Mouse (Mus musculus): ENCODE data around the gene Fam102a. TPM values are rescaled to one million over a fixed set of nuclear protein-coding genes. Genes with fewer than 3 reads are reported as not detected.

The Fam102a gene
- total and polyA plus RNA-seq, 3 experiments: 7.0 to 9.2 (median 7.1) TPM

DNA sequence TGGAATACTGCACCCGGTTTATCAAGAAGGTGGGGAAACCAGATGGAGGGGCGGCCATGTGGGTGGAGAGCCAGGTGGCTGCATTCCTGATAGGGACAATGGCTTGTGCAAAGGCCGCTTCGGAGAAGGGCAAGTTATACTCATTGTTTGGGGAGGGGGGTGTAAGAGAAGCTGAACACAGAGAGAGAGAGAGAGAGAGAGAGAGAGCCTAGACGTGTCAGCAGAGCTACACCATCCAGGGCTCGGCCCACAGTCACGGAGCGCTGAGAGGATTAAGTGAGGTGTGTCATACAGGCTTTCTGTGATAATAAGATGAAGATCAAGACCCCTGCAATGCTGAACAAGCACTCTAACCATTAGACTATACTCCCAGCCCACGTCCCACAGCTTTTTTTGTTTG, 27.2 kb upstream of the Fam102a start:
- H3K9ac ChIP-seq (ENCODE audit: low read depth, low read length): no peak overlapping the region
- DNase-seq: no peak
- no peak overlapping the region for H3K4me3 ChIP-seq
- intact Hi-C loops (cut with DNase I): no loop called here
- no peaks in the 10 kb centered on the region for H3K27me3 ChIP-seq (ENCODE audit: control insufficient read depth, insufficient read depth, low read length)
- H3K4me1 ChIP-seq (ENCODE audit: control insufficient read depth, insufficient read depth, low read length): peaks cover 18% of the 10 kb centered on the region
- H3K27ac ChIP-seq: peak overlapping the region; percentile 70
- H3K36me3 ChIP-seq (ENCODE audit: control insufficient read depth, insufficient read depth, low read length): no peaks in the 10 kb centered on the region
- WGBS: 68% methylated on average over 9 of the region's 9 CpGs
- no peaks in the 10 kb centered on the region for H3K79me2 ChIP-seq (replicated peaks; ENCODE audit: control insufficient read depth, insufficient read depth, low read length)
- TF ChIP-seq POLR2A (IDR thresholded peaks at IDR 0.05; ENCODE audit: insufficient read depth, low read depth, low read length) (no peak), EP300 (IDR thresholded peaks at IDR 0.05; ENCODE audit: insufficient read depth, low read depth, low read length) (no peak), CTCF (IDR thresholded peaks at IDR 0.05) (no peak)

DNA sequence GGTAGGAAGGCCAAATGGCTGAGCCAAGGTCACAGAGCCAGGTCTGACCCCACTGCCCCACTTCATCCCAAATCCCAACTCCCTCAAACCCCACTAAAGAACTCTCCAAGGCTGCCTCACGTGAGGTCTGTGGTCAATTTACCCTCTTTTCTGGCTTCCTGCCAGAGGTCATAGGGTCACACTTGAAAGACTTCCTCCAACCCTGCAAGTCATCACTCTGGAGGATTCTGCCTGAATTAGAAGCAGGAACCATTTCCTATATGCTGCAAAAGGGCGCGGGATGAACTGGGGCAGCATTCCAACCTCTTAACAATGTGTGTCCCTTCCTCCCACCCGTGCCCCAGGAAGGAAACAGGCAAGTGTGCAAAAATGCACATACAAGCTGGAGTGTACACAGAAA, 25.8 kb upstream of the Fam102a start:
- Histone ChIP-seq H3K4me1 (ENCODE audit: control insufficient read depth, insufficient read depth, low read length) (peaks cover 18% of the 10 kb centered on the region), H3K4me3 (no peak overlapping the region), H3K27ac (peak overlapping the region; percentile 83), H3K36me3 (ENCODE audit: control insufficient read depth, insufficient read depth, low read length) (no peaks in the 10 kb centered on the region), H3K9ac (ENCODE audit: low read depth, low read length) (no peak overlapping the region), H3K27me3 (ENCODE audit: control insufficient read depth, insufficient read depth, low read length) (no peaks in the 10 kb centered on the region), H3K79me2 (replicated peaks; ENCODE audit: control insufficient read depth, insufficient read depth, low read length) (no peaks in the 10 kb centered on the region)
- intact Hi-C loops (cut with DNase I): no loop called here
- peak; percentile 60 to 77 for DNase-seq
- peak; percentile 23; the same call in 1 of the 2 replicates for TF ChIP-seq POLR2A (IDR thresholded peaks at IDR 0.05; ENCODE audit: insufficient read depth, low read depth, low read length)
- TF ChIP-seq CTCF (IDR thresholded peaks at IDR 0.05): no peak
- peak; percentile 94 for TF ChIP-seq EP300 (IDR thresholded peaks at IDR 0.05; ENCODE audit: insufficient read depth, low read depth, low read length)
- 14% methylated on average over 4 of the region's 4 CpGs for WGBS

DNA sequence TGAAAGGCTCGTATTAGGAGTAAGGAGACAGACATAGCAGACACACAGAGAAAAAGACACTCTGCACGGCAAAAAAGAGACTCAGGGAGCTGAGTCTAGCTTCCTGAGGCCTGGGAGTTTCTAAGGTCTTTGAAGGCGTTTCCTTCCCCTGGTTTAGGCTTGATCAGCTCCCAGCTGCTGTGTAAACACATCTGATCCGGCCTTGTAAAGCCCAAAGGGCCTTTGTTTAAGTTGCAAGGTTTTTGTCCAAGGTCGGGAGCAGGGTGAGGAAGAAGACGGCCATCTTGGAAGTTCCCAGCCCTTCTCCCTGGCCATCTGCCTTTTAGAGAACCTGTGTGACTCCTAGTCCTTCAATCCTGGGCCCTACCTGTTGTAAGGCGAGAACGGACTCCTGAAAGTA, 25.2 kb upstream of the Fam102a start:
- H3K27ac ChIP-seq: peak overlapping the region; percentile 83
- TF ChIP-seq POLR2A (IDR thresholded peaks at IDR 0.05; ENCODE audit: insufficient read depth, low read depth, low read length) (no peak), EP300 (IDR thresholded peaks at IDR 0.05; ENCODE audit: insufficient read depth, low read depth, low read length) (no peak), CTCF (IDR thresholded peaks at IDR 0.05) (no peak)
- H3K27me3 ChIP-seq (ENCODE audit: control insufficient read depth, insufficient read depth, low read length): no peaks in the 10 kb centered on the region
- H3K4me3 ChIP-seq: no peak overlapping the region
- intact Hi-C loops (cut with DNase I): no loop called here
- H3K79me2 ChIP-seq (replicated peaks; ENCODE audit: control insufficient read depth, insufficient read depth, low read length): no peaks in the 10 kb centered on the region
- H3K4me1 ChIP-seq (ENCODE audit: control insufficient read depth, insufficient read depth, low read length): peaks cover 18% of the 10 kb centered on the region
- DNase-seq: peak in 1 of 2 experiments; percentile 24
- H3K36me3 ChIP-seq (ENCODE audit: control insufficient read depth, insufficient read depth, low read length): no peaks in the 10 kb centered on the region
- 46% methylated on average over 8 of the region's 8 CpGs for WGBS
- no peak overlapping the region for H3K9ac ChIP-seq (ENCODE audit: low read depth, low read length)

DNA sequence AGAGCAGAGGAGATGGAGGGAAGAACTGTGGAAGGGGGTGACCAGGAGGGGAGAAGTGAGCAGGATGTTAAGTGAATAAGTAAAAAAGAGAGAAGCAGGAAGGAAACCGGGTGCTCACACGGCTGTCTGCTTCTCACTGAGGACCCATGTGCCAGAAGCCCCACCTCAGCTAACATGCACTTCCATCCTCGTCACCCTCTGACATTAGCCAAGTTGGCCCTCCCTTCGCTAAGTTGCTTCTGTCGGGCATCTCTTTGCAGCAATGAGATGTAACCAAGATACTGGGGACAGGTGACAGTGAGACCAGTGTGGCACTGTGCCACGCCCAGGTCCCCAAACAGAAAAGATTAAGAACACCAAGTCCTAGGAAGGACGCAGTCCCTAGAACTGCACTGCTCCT, 22.5 kb upstream of the Fam102a start:
- WGBS: 59% methylated on average over 7 of the region's 7 CpGs
- TF ChIP-seq EP300 (IDR thresholded peaks at IDR 0.05; ENCODE audit: insufficient read depth, low read depth, low read length) (no peak), CTCF (IDR thresholded peaks at IDR 0.05) (no peak), POLR2A (IDR thresholded peaks at IDR 0.05; ENCODE audit: insufficient read depth, low read depth, low read length) (no peak)
- H3K79me2 ChIP-seq (replicated peaks; ENCODE audit: control insufficient read depth, insufficient read depth, low read length): no peaks in the 10 kb centered on the region
- no peak overlapping the region; the same call in 1 of the 2 replicates for H3K27ac ChIP-seq
- no peak overlapping the region for H3K4me3 ChIP-seq
- no peaks in the 10 kb centered on the region for H3K36me3 ChIP-seq (ENCODE audit: control insufficient read depth, insufficient read depth, low read length)
- intact Hi-C loops (cut with DNase I): no loop called here
- no peak overlapping the region for H3K9ac ChIP-seq (ENCODE audit: low read depth, low read length)
- H3K27me3 ChIP-seq (ENCODE audit: control insufficient read depth, insufficient read depth, low read length): no peaks in the 10 kb centered on the region
- peaks cover 10% of the 10 kb centered on the region for H3K4me1 ChIP-seq (ENCODE audit: control insufficient read depth, insufficient read depth, low read length)
- DNase-seq: no peak

DNA sequence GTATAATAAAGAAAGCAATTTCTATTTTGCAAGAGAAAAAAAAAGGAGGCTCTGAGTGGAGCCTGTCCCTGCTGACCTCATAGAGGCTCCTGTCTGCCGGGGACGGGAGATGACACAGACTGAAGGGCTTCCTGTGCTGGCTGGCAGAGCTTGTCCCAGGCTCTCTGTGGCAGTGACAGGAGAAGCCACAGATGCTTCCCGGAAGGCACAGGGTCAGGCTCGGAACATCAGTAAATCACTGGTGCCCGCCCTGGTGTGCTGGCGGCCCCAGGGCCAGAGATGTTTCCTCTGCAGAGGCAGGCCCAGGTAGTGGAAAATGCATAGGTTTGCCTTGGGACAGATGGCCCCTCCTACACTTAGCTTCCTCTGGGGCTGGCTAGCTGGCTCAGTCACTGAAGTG, 20.8 kb upstream of the Fam102a start:
- Histone ChIP-seq H3K27me3 (ENCODE audit: control insufficient read depth, insufficient read depth, low read length) (no peaks in the 10 kb centered on the region), H3K36me3 (ENCODE audit: control insufficient read depth, insufficient read depth, low read length) (no peaks in the 10 kb centered on the region), H3K9ac (ENCODE audit: low read depth, low read length) (no peak overlapping the region), H3K79me2 (replicated peaks; ENCODE audit: control insufficient read depth, insufficient read depth, low read length) (no peaks in the 10 kb centered on the region), H3K4me3 (no peak overlapping the region), H3K4me1 (ENCODE audit: control insufficient read depth, insufficient read depth, low read length) (peaks cover 6% of the 10 kb centered on the region), H3K27ac (peak overlapping the region; percentile 59)
- intact Hi-C loops (cut with DNase I): loop anchor here (2.0 kb wide), 1 partner anchor 22 kb away; no protein-coding TSS in a partner anchor
- TF ChIP-seq POLR2A (IDR thresholded peaks at IDR 0.05; ENCODE audit: insufficient read depth, low read depth, low read length) (no peak), CTCF (IDR thresholded peaks at IDR 0.05) (no peak), EP300 (IDR thresholded peaks at IDR 0.05; ENCODE audit: insufficient read depth, low read depth, low read length) (no peak)
- DNase-seq: peak; percentile 48 to 49
- 26% methylated on average over 6 of the region's 6 CpGs for WGBS

DNA sequence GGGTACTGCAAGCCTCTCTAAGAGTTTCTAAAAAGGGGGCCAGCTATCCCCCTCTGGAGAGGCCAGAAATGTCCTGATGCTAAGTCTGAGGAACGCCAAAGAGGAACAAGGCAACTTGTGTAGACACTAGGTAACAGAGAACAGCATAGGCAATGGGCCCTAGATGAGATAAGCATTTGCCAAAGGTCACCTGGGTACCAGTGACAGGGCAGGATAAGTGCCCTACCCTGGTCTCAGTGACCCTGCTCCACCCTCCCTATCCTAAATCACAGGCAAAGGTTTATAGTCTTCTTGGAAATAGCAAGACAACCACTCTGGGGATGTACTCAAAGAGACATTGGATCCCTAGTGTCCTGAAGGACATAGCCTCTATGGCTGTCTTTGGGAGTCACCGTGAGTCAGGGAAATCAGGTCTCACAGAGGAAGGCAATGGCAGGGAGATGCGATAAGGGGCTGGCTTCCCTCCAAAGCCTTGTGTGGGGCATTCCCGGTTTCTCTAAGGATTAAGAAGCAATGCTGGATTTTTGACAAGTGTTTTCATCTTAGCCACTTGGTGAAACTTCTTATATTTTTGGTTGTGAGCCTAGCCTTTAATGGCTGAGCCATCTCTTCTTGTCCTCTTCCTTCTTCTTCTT, 17.8 kb upstream of the Fam102a start:
- no peaks in the 10 kb centered on the region for H3K27me3 ChIP-seq (ENCODE audit: control insufficient read depth, insufficient read depth, low read length)
- H3K79me2 ChIP-seq (replicated peaks; ENCODE audit: control insufficient read depth, insufficient read depth, low read length): no peaks in the 10 kb centered on the region
- H3K4me3 ChIP-seq: no peak overlapping the region
- H3K36me3 ChIP-seq (ENCODE audit: control insufficient read depth, insufficient read depth, low read length): no peaks in the 10 kb centered on the region
- H3K4me1 ChIP-seq (ENCODE audit: control insufficient read depth, insufficient read depth, low read length): peaks cover 2% of the 10 kb centered on the region; the same call in 1 of the 2 replicates
- TF ChIP-seq CTCF (IDR thresholded peaks at IDR 0.05) (no peak), POLR2A (IDR thresholded peaks at IDR 0.05; ENCODE audit: insufficient read depth, low read depth, low read length) (no peak), EP300 (IDR thresholded peaks at IDR 0.05; ENCODE audit: insufficient read depth, low read depth, low read length) (no peak)
- intact Hi-C loops (cut with DNase I): no loop called here
- no peak for DNase-seq
- H3K9ac ChIP-seq (ENCODE audit: low read depth, low read length): no peak overlapping the region
- 38% methylated on average over 4 of the region's 4 CpGs for WGBS
- no peak overlapping the region for H3K27ac ChIP-seq
